Mouse (Mus musculus): ENCODE measurements at regions not wholly inside any gene's neighbourhood (a gene's known extent, or its start where the extent isn't known, plus 50 kb on each side); places are given as distances from the start of the nearest gene placed in this dataset.

GRCm38 (mm10) chr3:18624381-18625145 lies 676.4 kb downstream of the Cypt12 start:
- no peak for TF ChIP-seq CTCF (IDR thresholded peaks at IDR 0.05; ENCODE audit: extremely low read depth, insufficient read depth, insufficient read length, insufficient replicate concordance)
- TF ChIP-seq POLR2A (IDR thresholded peaks at IDR 0.05; ENCODE audit: low read depth, low read length), result no peak

Data from spleen, adult 2 months (tissue).